Mouse (Mus musculus): ENCODE results near the gene Bhlhe23. TPM values are rescaled to one million over a fixed set of nuclear protein-coding genes. Genes with fewer than 3 reads are reported as not detected.

The Bhlhe23 gene
- polyA plus RNA-seq (2014; fragmentation: Illumina TruSeq; extraction: RNeasy Lipid Tissue Mini Kit (QIAGEN cat#74804); ENCODE audit: low read depth, low replicate concordance): not detected

GRCm38 (mm10) chr2:180776793-180777192 is at the start of gene Bhlhe23:
Bhlhe23 (minus strand) TSS chr2:180776900.

DNA sequence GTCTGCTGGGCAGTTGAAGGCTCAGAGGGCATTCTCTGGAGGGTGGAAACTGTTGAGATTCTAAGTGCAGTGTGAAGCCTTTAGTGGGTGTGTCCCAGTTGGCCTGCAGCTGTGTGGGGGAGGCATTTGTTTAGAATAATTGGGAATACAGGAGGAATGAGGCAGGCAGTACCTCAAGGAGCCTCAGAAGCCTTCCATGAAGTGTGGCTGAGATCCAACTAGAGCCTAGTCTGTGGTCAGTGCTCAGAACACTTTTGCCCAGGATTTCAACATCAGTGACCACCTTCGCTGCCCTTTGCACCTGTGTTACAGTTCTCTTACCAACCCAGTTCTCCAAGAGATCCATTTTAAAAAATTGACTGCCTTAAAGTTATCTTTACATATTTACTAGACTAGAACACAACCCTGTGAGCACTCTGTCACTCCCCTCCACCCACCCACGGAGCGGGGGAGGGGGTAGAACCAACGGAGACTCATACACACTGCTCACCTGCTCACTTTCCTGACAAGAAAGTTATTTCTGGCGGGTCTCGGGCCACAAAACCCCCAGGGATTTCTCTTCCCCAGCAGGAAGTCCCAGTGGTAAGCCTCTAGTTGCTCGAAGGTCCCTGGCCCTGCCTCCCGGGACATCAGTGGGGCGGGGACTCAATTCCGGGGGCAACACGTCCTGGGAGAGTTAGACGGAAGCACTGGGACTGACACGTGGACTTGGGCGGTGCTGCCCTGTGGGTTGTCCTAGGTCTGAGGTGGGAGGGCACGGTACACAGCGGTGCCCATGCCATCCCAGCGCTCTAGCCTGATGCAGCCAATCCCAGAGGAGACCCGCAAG is 51.9 kb downstream of the Bhlhe23 start, which contains the start of gene Slc17a9:
TSS of gene Slc17a9 (plus strand) at position 679 of the 829 bp plus-strand sequence.

Other genes starting within 250 kb of the Bhlhe23 start
- 17.9 TPM for gene Mrgbp, start 195.6 kb downstream of the Bhlhe23 start, polyA plus RNA-seq (2014; fragmentation: Illumina TruSeq; extraction: RNeasy Lipid Tissue Mini Kit (QIAGEN cat#74804); ENCODE audit: low read depth, low replicate concordance)
- gene Ogfr, start 187.7 kb downstream of the Bhlhe23 start, polyA plus RNA-seq (2014; fragmentation: Illumina TruSeq; extraction: RNeasy Lipid Tissue Mini Kit (QIAGEN cat#74804); ENCODE audit: low read depth, low replicate concordance): 36.9 TPM
- gene Col9a3, start 179.1 kb downstream of the Bhlhe23 start, polyA plus RNA-seq (2014; fragmentation: Illumina TruSeq; extraction: RNeasy Lipid Tissue Mini Kit (QIAGEN cat#74804); ENCODE audit: low read depth, low replicate concordance): 1.1 TPM
- 4.6 TPM for gene Tcfl5, start 134.2 kb downstream of the Bhlhe23 start, polyA plus RNA-seq (2014; fragmentation: Illumina TruSeq; extraction: RNeasy Lipid Tissue Mini Kit (QIAGEN cat#74804); ENCODE audit: low read depth, low replicate concordance)
- 46.3 TPM for gene Dido1, start 66.9 kb downstream of the Bhlhe23 start, polyA plus RNA-seq (2014; fragmentation: Illumina TruSeq; extraction: RNeasy Lipid Tissue Mini Kit (QIAGEN cat#74804); ENCODE audit: low read depth, low replicate concordance)
- 50.2 TPM for gene Gid8, start 66.8 kb downstream of the Bhlhe23 start, polyA plus RNA-seq (2014; fragmentation: Illumina TruSeq; extraction: RNeasy Lipid Tissue Mini Kit (QIAGEN cat#74804); ENCODE audit: low read depth, low replicate concordance)
- 102 TPM for gene Slc17a9, start 51.6 kb downstream of the Bhlhe23 start, polyA plus RNA-seq (2014; fragmentation: Illumina TruSeq; extraction: RNeasy Lipid Tissue Mini Kit (QIAGEN cat#74804); ENCODE audit: low read depth, low replicate concordance)
- 37.8 TPM for gene Ythdf1, start 144.0 kb upstream of the Bhlhe23 start, polyA plus RNA-seq (2014; fragmentation: Illumina TruSeq; extraction: RNeasy Lipid Tissue Mini Kit (QIAGEN cat#74804); ENCODE audit: low read depth, low replicate concordance)
- gene Birc7, start 152.1 kb upstream of the Bhlhe23 start, polyA plus RNA-seq (2014; fragmentation: Illumina TruSeq; extraction: RNeasy Lipid Tissue Mini Kit (QIAGEN cat#74804); ENCODE audit: low read depth, low replicate concordance): not detected
- 17.3 TPM for gene Nkain4, start 177.8 kb upstream of the Bhlhe23 start, polyA plus RNA-seq (2014; fragmentation: Illumina TruSeq; extraction: RNeasy Lipid Tissue Mini Kit (QIAGEN cat#74804); ENCODE audit: low read depth, low replicate concordance)
- 84.0 TPM for gene Arfgap1, start 190.3 kb upstream of the Bhlhe23 start, polyA plus RNA-seq (2014; fragmentation: Illumina TruSeq; extraction: RNeasy Lipid Tissue Mini Kit (QIAGEN cat#74804); ENCODE audit: low read depth, low replicate concordance)
- gene Col20a1, start 209.6 kb upstream of the Bhlhe23 start, polyA plus RNA-seq (2014; fragmentation: Illumina TruSeq; extraction: RNeasy Lipid Tissue Mini Kit (QIAGEN cat#74804); ENCODE audit: low read depth, low replicate concordance): 3.1 TPM